In the genomic region with DNA sequence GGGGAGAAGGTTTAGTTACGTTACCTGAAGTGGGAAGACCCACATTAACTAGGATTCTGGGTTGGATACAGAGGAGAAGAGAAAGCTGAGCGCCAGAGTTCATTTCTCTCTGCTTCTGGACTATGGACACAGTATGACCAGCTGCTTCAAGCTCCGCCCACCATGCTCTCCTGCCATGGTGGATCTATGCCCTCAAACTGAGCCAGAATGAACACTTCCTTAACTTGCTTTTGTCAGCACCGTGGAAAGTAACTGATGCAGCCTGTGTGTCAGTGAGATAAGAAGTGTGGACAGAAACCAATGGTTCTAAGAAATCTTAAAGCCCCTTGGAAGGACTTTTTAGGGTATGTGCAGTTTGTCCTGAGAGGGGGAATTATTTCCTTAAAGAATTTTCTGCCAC, we compare ENCODE assay signal across 24 mouse cellular contexts. TPM values are rescaled to one million over a fixed set of nuclear protein-coding genes. Genes with fewer than 3 reads are reported as not detected.
DNase-seq lines count a peak whose midpoint lies in the region; ATAC-seq and TF ChIP-seq lines count a peak whose summit lies in the region.
"Had no signal": no experiment of that assay in that cellular context is flagged by ENCODE, and none has a peak within 500 bp of the region (broad histone marks: within the 10 kb centered on the region; RNA-seq: fewer than 3 reads in every experiment).

No protein-coding gene starts in this region.

- DNase-seq in kidney, adult 9 months, result peak; percentile 75
- no peak for DNase-seq in kidney, adult 11 months
- DNase-seq in G1E (ENCODE audit: low spot score), result peak; percentile 58
- peak; percentile 78 to 79 for DNase-seq in kidney, postnatal 36 days
- no peak for DNase-seq in urinary bladder, postnatal 36 days (ENCODE audit: low spot score in 2 of 2)
- DNase-seq in cerebellum, postnatal 4 days (ENCODE audit: low spot score in 2 of 2), result no peak
- DNase-seq: adrenal gland, postnatal 25 days; cerebellum, adult 11 months; cerebellum, postnatal 14 days; gastrocnemius, postnatal 10 days; heart, adult 18-20 months; heart, postnatal 36 days; lung, adult 18-20 months; retina, postnatal 1 day; right cerebral cortex, postnatal 4 days had no signal

- H3K27me3 ChIP-seq in G1E (ENCODE audit: insufficient read depth, low read length), result no peaks in the 10 kb centered on the region; the same call in 1 of the 2 replicates
- H3K27me3 ChIP-seq: heart, embryonic 13.5 days; hindbrain, embryonic 15.5 days had no signal

- H3K4me3 ChIP-seq in G1E (ENCODE audit: low read depth, low read length), result peak overlapping the region; percentile 13; the same call in 1 of the 2 replicates
- H3K4me3 ChIP-seq: embryonic facial prominence, embryonic 10.5 days; heart, embryonic 13.5 days; hindbrain, embryonic 15.5 days; limb, embryonic 10.5 days; midbrain, embryonic 10.5 days had no signal

- ATAC-seq in G1E (ENCODE audit: extremely low read depth, insufficient number of reproducible peaks, low FRiP score, poor library complexity, severe bottlenecking), result peak; percentile 84
- peak; percentile 57; the same call in 1 of the 2 replicates for ATAC-seq in megakaryocyte progenitor cell, adult 5-6 weeks (replicated peaks; ENCODE audit: poor library complexity)
- ATAC-seq: CD4-positive, CD25-positive, alpha-beta regulatory T cell, adult 4 months had no signal

- H3K9me3 ChIP-seq in G1E (replicated peaks), result no peaks in the 10 kb centered on the region
- H3K9me3 ChIP-seq: embryonic facial prominence, embryonic 10.5 days; heart, embryonic 13.5 days; hindbrain, embryonic 15.5 days; limb, embryonic 10.5 days; midbrain, embryonic 10.5 days had no signal

- no peak for TF ChIP-seq CTCF in G1E (IDR thresholded peaks at IDR 0.05; ENCODE audit: low read depth, low read length)

- peaks cover 81% of the 10 kb centered on the region for H3K36me3 ChIP-seq in G1E (replicated peaks)

- H3K4me1 ChIP-seq in G1E (ENCODE audit: insufficient read depth, low read depth, low read length), result peaks cover 77% of the 10 kb centered on the region
- H3K4me1 ChIP-seq: limb, embryonic 10.5 days had no signal

RNA-seq across cellular contexts. Expression of gene Klf11, which starts 7.9 kb away (rescaled TPM):
- total RNA-seq in G1E (2014; fragmentation: Nextera tagmentation) (16.0 and 18.9 TPM in 2 replicates), G1E (2017) (7.0 and 7.5 TPM in 2 replicates)
- polyA plus RNA-seq in G1E (2012), result 17.4 and 19.2 TPM in 2 replicates
- total RNA-seq in megakaryocyte progenitor cell, adult 5-6 weeks (2015), result 7.4 and 9.1 TPM in 2 replicates
- total RNA-seq in megakaryocyte progenitor cell, adult 5-6 weeks (2017), result 6.6 and 7.8 TPM in 2 replicates

RNA-seq across cellular contexts. Expression of gene Cys1, which starts 22.6 kb away (rescaled TPM):
- total RNA-seq in G1E (2014; fragmentation: Nextera tagmentation), result 1.2 TPM in 1 of 2 replicates, not detected in the other
- total RNA-seq in G1E (2017), result 0.12 TPM in 1 of 2 replicates, not detected in the other
- not detected in 2 replicates for polyA plus RNA-seq in G1E (2012)
- not detected in 2 replicates for total RNA-seq in megakaryocyte progenitor cell, adult 5-6 weeks (2015)
- total RNA-seq in megakaryocyte progenitor cell, adult 5-6 weeks (2017), result not detected in 2 replicates
- total RNA-seq: ES-E14; monocyte, adult 5-6 weeks had no signal
- polyA plus RNA-seq: CD4-positive, CD25-positive, alpha-beta regulatory T cell, adult 4 months had no signal

RNA-seq across cellular contexts. Expression of gene Rrm2, which starts 49.0 kb away (rescaled TPM):
- 330 and 343 TPM in 2 replicates for total RNA-seq in G1E (2014; fragmentation: Nextera tagmentation)
- total RNA-seq in G1E (2017), result 304 and 352 TPM in 2 replicates
- 504 and 622 TPM in 2 replicates for polyA plus RNA-seq in G1E (2012)
- total RNA-seq in megakaryocyte progenitor cell, adult 5-6 weeks (2015), result 176 and 181 TPM in 2 replicates
- 149 and 153 TPM in 2 replicates for total RNA-seq in megakaryocyte progenitor cell, adult 5-6 weeks (2017)

Comparison
In these comparisons a context has a peak if more than half of its experiments do, and no peak if none do; other contexts are left out.
1. DNase-seq: peak in kidney, adult 9 months (single experiment), G1E (single experiment) and kidney, postnatal 36 days (2 of 2); none in kidney, adult 11 months (single experiment), urinary bladder, postnatal 36 days (0 of 2) and cerebellum, postnatal 4 days (0 of 2).